Mouse (Mus musculus): ENCODE data around the gene Tor3a.
"Not testable (repeated sequence)": the region's sequence is repeated elsewhere in the genome, so short reads cannot be mapped to it uniquely, and the experiment has no call there.

GRCm38 (mm10) chr1:156660660-156661236 lies 13.4 kb downstream of the Tor3a start:
- not testable (repeated sequence) for TF ChIP-seq CTCF (IDR thresholded peaks at IDR 0.05; ENCODE audit: low read depth); EP300 (optimal IDR thresholded peaks at IDR 0.05)

Measured in stomach, postnatal 0 days (tissue).